Mouse (Mus musculus) neutrophil, adult 5-6 weeks (primary cell): ENCODE results near the gene Ficd. TPM values are rescaled to one million over a fixed set of nuclear protein-coding genes. Genes with fewer than 3 reads are reported as not detected.
A peak's percentile ranks its signal among the peaks of the same experiment; 100 is the strongest.

ENCODE experiments used
- ATAC-seq: fragments of 151-379, 151-347 bp; 2 replicates; pipeline ENCODE4 v1.8.0; 2017; ENCODE audit warnings: mild to moderate bottlenecking, moderate TSS enrichment; ENCODE audit not compliant: insufficient number of reproducible peaks, poor library complexity, low FRiP score, severe bottlenecking; ENCODE audit errors: extremely low read depth
- total RNA-seq: library from RNA; stranded (forward); fragments of 200-1000 nt; gene quantifications from 2 replicates; pipeline ENCODE4 v1.2.3, GENCODE M21; 2017

The Ficd gene
- 3.6 and 3.8 TPM in 2 replicates for total RNA-seq

DNA sequence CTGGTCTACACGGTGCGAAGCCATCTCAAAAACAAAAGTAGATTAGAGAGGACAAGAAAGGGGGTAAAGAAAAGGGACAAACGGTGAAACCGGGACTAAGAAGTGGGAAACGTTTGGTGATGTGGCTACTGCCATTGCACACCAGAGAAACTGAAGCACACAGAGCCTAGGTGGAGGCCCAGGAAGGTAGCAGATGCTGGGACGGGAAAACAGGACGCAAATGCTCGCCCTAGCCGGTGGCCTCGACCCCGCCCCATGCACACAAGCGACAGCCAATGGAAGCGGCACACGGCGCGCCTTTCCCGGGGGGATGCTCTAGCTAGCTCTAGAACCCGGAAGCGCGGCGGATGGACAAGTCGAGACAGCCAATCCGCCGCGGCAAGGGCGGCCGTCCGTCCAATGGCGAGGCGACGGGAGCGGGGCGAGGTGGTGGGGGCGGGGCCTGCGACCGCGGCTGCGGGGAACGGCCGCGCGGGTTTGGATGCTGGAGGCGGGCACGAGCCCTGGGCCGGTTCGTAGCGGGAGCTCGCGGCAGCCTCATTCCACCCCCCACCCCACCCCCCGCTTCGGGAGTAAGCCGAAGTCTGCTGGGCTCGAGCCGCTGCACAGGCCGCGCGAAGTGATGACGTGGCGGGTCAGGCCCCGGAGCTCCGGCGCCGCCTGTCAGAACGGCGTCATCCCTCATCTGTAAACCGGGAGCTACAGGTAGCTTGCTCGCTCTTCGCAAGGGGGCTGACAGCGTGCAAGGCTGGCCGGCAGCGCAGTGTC, at the start of gene Ficd:
Ficd (plus strand) TSS at position 459 of the 768 bp plus-strand sequence.
- ATAC-seq, result peak; percentile 91

DNA sequence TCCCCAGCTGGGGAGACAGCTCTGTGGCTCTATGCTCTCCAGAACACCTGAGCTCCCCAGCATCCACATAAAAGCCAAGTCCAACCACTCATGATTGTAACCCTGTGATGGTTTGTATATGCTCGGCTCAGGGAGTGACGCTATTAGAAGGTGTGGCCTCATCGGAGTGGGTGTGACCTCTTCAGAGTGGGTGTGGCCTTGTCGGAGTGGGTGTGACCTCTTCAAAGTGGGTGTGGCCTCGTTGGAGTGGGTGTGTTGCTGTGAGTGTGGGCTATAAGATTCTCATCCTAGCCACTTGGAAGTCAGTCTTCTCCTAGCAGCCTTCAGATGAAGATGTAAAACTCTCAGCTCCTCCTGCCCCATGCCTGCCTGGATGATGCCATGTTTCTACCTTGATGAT, 48.1 kb upstream of the Ficd start:
- ATAC-seq, result no peak

DNA sequence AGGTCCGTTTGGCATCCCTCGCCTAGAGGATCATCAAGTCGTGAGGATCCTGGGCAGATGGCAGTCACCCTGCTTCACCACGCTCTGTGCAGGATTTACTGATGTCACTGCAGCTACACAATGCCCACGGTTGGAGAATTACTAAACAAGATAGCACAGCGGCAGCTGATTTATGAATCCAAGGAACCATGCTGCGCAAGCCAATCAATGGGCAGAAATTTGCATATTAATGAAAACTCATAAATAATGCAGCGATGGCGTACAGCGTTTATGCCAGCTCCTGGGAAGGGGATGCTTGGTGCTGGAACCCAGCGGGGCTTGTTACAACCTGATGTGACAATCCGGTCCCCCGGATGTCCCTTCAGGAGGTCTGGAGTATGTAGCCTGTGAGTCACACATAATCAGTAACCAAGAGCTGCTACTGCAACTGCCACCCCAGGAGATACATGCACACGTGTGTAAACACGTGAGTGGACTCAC, 45.5 kb upstream of the Ficd start:
- ATAC-seq, result no peak

DNA sequence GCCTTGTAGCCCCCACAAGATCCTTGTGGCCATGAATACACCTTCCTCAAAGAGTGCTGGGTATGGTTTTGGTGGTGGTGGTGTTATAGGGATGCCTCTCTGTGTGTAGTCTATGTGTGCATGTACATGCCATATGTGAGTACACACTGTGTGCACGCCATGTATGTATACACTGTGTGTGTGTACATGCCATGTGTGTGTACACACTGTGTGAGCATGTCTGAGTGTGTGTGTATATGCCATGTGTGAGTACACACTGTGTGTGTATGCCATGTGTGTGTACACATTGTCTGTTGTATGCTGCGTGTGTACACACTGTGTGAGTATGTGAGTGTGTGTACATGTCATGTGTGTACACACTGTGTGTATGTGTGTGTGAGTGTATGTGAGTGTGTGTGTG, 44.7 kb upstream of the Ficd start:
- no peak for ATAC-seq

DNA sequence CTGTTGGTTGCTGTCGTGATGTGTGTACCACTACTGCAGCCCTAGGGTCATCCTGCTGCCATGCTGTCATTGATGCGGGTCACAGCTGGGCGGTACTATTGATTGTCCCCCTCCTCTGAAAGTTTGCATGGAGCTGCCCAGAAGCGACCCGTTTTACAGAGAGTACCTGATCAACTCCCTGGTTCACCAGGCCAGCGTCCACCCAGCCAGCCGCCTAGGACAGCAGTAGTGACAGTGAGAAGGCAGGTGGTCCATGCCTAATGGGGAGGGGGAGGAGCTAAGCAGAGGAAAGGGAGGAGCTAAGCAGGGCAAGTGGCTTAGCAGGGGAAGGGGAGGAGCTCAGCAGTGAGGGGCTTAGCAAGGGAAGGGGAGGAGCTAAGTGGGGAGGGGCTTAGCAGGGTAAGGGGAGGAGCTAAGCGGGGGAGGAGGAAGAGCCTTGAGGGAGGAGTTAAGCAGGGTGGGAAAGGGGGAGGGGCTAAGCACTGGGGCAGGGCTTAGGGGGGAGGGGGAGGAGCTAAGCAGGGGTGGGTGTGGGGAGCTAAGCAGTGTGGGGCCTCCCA, 42.3 kb upstream of the Ficd start:
- no peak for ATAC-seq

DNA sequence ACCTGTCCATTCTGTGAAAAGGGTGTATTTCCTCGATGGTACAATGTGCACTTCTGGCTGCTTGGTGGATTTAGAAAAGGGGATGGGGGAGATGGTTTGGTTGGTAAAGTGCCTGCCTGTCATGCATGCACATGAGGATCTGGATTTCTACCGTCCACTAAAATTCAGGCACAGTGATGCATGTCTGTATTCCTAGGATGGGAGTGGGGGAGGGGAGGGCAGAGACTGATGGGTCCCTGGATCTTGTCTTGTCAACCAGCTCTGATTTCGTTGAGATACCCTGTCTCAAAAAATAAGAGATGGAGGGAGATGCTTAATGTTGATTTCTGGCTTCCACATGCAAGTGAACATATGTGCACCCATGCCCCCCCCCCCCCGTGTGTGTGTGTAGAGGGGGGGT, 41.6 kb upstream of the Ficd start:
- no peak for ATAC-seq

DNA sequence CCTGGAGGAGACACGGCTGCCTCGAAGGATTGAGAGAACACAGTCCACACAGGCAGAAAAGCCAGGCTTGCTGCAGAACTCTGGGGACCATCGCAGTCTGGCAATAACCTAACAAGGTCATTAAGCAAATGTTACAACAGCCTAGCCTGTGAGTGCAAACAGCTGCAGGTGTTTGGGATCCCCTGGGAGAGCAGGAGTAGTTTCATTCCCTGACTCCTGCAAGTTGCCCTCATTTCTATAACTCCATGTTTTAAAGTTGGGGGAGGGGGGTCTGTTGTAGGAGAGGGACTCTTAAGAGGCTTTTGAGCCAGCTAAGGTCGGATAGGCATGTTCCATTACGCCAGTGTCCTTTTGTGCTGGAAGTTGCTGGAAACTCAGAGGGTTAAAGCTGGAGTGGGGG, 41.2 kb upstream of the Ficd start:
- ATAC-seq, result no peak

DNA sequence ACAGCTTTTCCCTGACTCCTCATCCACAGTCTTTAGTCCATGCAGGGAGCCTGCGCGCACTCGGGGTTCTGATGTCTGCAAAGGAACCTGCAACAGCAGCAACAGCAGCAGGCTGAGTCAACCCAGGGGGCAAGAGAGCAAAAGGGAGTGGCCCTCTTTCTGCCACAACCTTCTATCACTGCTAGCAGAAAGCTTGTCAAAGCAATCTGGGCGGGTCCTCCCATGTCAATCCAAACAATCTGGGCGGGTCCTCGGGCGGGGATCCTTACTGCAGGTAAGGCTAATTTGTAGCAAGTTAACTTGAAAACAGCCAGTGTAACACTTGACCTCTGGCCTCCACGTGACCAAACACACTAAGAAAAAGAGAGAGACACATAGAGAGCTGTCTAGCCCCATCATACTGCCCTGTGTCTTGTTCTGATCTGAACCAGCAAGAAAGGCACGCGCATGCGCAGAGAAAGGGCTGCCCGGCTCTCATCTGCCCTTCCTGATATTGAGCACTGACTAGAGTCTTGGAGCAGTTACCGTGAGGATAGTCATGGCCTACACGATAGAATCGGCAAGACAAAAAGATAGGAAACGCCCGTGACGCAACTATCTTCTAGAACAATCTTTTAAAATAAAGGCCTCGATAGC, 35.1 kb upstream of the Ficd start:
- no peak for ATAC-seq

DNA sequence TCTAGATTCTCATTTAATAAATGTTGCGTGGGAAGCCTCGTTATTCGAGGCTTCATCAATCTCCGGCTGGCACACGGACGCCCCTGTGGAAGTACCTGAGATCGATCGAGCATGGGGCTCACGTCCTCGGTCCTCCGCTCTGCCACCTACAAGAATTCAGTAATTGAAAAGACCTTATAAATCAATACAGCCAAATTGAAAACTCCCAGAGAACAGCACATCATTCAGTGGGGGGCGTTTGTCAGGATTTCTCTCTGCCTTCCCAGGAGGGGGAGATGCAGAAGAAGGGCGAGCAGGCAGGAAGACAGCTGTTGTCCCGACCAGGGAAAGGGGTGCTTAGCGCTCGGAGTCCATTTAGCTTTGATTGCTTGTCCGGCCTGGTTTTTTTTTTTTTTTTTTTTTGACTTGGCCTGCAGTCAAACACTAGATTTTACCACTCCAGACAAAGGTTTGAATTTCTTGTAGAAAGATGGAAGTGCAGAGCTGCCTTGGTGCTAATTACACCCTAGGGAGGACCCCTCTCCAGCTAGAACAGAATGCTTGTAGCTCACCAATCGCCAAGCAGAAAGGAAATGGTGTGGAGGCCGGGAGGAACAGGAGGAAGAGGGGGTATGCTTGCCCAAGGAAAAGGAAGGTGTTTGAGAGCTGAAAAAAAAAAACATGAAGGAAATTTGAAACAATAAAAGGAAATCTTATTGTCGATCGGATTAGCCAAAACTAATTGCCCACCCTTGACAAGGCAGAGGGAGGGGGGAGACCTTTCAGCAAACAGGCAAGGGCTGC, 31.6 kb upstream of the Ficd start:
- no peak for ATAC-seq

DNA sequence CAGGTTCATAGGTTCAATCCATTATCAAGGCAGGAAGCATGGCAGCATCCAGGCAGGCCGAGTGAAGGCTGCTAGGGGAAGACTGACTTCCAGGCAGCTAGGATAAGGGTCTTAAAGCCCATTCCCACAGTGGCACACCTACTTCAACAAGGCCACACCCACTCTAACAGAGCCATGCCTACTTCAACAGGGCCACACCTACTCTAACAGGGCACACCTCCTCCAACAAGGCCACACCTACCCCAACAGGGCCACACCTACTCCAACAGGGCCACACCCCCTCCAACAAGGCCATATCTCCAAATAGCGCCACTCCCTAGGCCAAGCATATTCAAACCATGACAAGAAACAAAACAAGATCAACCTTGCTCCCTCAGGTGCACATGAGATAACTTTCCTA, 22.7 kb upstream of the Ficd start:
- no peak for ATAC-seq

DNA sequence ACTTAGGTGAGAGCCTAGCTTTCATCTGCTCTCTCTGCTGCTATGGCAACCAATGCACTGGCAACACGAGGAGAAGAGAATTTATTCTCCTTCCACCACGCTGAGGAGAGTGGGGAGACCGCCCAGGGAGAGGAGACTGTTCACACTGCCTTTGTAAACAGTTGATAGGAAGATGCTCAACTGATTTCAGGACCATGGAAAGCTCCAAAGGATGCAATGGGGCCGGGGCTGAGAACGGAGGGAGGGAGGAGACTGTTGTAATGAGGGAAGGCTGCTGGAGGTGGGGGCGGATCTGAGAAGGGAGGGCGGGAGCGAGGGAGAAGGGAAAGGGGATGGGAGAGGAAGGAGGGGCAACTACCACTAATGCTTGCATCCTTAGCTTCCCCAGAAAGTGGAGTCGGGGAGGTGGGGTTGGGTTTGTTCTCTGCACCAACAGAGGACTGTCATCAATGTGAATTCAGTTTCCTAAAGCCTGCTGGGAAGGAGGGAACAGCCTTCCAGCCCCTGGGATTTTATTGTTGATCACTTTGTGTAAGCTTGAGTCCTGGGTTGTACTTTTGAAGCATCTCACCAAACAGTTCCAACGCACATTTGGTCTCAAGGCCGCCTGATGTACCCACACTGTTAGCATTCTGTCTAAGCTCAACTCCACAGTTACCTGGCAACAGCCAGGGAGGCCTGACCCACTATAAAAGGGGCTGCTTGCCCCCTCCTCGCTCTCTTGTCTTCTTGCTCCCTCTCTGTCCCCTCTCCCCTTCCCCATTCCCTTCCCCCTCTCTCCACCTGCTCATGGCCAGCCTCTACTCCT, 18.8 kb upstream of the Ficd start:
- ATAC-seq, result no peak

DNA sequence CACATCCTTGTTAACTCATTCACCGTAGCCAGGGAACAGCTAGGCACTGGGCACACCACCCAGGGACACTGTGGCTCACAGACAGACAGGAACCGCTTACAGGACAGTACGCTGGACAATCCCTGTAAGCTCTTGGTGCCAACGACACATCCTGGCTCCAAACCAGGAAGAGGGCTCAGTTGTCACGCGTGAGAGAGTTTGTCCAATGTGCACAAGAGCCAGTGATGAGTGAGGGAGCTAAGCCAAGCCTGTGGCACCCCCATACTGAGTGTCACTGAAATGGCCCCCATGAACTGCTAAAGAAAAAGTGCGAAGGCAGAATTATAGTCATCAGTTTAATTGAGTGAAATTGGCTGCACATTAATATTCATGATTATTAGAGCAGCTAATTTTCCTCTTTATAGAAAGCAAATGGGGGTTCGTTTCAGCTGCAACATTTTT, 16.4 kb upstream of the Ficd start:
- no peak for ATAC-seq

DNA sequence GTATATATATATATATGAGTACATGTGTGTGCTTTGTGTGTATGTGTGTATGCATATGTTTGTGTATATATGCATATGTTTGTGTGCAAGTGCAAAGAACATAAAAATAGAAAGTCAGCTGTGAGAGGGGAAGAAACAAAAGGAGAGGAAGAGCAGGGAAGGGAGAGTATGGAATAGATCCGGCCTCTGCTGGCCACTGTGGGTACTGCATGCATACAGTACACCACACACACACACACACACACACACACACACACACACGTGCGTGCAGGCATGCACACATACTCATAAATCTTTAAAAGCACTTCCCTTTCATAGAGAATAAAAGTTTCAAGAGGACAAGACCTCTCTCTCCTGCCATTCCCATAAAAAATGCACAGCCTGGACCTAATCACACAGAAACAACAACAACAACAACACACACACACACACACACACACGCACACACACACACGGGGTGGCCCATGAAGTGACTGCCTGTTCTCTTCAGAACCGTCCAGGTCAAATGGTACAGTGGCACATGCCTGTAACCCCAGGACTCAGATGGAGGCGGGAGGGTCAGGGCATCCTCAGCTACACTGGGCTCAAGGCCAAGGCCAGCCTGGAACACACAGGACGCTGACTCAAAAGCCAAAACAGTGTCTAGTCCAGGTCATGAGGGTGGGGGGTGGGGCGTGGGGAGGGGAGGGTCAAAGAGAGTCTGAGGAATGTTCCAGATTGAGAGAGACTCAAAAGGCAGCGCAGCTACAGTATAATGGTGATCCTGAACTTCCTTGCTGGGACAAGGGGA, 13.2 kb upstream of the Ficd start:
- no peak for ATAC-seq

DNA sequence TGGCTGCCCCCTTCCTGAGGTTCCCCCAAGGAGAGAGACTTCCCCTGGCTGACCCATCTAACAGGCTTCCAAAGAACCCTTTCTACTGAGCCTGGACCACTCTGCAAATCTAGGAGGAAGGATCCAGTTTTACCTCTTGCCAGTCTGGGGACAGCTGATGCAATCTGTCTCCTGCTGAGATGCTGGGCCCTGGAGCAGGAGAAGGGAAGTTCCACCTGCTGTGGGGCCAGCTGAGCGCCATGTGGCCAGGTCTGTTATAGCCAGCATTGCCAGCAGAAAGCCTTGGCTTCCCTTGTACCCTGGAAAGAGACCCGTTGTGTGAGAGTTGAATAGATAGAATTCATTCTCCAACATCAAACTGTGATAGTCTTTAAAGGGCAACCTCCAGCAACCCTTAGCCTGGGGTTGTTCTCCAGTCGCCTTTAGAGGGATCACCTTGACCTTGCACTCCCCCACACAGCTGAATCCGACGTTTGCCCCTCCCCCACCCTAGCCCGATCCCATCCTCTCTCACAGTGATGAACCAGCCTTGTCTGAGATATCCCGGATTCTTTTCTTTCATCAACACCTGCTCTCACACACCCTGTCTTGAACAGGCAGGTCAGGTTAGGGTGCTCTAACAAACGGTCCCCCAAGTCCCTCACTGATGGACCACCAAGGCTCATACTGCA, 11.9 kb upstream of the Ficd start:
- ATAC-seq, result no peak

DNA sequence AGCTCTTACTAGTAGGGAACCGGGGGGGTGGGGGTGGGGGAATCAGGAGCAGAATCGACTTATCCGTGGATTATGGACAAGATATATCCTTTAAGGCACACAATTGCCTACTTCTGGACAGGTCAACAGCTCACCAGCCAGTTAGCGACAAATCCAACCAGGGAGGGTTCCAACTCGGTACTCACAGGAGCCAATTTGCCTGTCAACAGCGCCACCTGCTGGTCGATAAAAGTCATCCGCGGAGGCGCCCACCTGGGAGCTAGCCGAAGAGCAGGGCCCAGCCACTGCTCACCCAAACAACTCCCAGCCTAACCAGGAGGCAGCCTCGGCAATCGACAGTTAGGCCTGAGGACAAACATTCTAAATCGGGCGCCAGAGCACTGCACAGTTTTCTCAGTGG, 11.2 kb upstream of the Ficd start, which contains the start of gene 1700069L16Rik:
1700069L16Rik (minus strand) TSS at position 327 of the 400 bp plus-strand sequence.
- ATAC-seq, result peak; percentile 55; the same call in 1 of the 2 replicates

DNA sequence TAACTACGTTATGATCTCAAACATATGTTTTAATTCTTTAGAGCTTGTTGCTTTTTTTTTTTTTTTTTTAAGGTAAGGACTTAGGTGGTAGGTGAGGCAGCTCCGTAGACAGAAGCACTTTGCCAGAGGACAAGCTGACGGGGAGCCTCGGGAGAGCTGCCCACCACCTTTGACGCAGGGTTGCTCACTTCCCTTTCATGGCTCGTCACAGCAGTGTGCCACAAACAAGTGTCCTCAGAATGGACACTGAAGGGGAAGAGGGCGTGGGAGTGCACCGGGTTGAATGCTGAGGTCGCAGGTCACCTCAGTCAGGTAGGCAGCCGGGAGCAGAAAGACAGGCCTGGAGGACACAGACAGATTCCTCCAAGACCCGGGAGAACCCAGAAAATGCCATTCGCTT, 10.2 kb upstream of the Ficd start:
- ATAC-seq, result no peak

DNA sequence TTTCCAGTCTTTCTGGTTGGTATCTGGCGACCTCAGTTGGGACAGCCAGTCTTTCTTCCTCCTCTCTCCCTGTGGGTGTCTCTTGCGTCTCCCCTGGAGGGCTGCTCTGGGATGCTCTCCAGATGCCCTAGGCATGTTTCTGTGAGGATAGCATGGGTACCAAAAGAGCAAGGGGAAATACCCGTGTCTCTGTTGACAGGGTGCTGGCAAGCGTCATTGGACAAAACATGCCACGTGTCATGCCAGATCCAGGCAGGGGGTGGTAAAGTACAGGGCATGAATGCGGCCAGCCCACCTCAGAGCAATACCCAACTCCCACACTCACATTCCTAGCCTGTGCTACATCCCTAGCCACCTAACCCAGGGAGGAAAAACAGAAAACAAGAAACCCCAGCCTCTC, 9.0 kb upstream of the Ficd start:
- ATAC-seq, result no peak
